Mouse (Mus musculus): ENCODE measurements around the gene Ern2. TPM values are rescaled to one million over a fixed set of nuclear protein-coding genes. Genes with fewer than 3 reads are reported as not detected.
A peak's percentile ranks its signal among the peaks of the same experiment; 100 is the strongest.

Ern2 gene
- polyA plus RNA-seq, 1 experiment from 2014 or later: 4.8 TPM

- WGBS: 71% methylated on average over 9 of the region's 9 CpGs
- no peak overlapping the region for H3K27ac ChIP-seq
- H3K9me3 ChIP-seq: no peaks in the 10 kb centered on the region
- H3K36me3 ChIP-seq: no peaks in the 10 kb centered on the region
- no peak overlapping the region for H3K9ac ChIP-seq
- H3K4me3 ChIP-seq (replicated peaks): no peak overlapping the region
- no peak overlapping the region for H3K4me2 ChIP-seq (replicated peaks)
- no peaks in the 10 kb centered on the region for H3K4me1 ChIP-seq (replicated peaks)
- 0 out of 2 replicates have a peak, but pooled peaks have one; percentile 48 for ATAC-seq
- no peaks in the 10 kb centered on the region for H3K27me3 ChIP-seq (replicated peaks)
Observed at GRCm38 (mm10) chr7:122196771-122197170, 10.8 kb upstream of the Ern2 start.

DNA sequence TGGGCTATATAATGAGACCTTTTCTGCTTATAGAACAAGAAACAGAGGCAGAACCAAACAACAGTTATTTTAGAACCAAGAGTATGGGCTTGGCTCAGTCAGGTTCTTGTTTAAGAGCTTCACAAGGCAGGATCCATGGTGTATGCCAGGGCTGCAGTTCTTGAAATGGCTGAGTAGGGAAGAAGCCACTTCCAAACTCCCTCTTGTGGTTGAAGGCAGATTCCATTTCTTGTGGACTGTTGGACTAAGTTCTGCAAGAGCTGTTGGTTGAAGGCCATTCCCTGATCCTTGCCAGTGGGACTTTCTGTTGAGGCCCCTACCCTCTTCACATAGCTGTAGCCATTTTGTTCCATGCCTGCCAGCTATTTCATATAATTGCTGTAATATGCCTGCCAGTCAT, 7.9 kb upstream of the Ern2 start:
- no peak overlapping the region for H3K9ac ChIP-seq
- no peak overlapping the region for H3K4me2 ChIP-seq (replicated peaks)
- H3K4me3 ChIP-seq (replicated peaks): no peak overlapping the region
- no peaks in the 10 kb centered on the region for H3K4me1 ChIP-seq (replicated peaks)
- no peak overlapping the region for H3K27ac ChIP-seq
- H3K36me3 ChIP-seq: no peaks in the 10 kb centered on the region
- ATAC-seq: no peak
- H3K27me3 ChIP-seq (replicated peaks): no peaks in the 10 kb centered on the region
- no peaks in the 10 kb centered on the region for H3K9me3 ChIP-seq

GRCm38 (mm10) chr7:122191097-122191496, 5.1 kb upstream of the Ern2 start:
- H3K4me2 ChIP-seq (replicated peaks): no peak overlapping the region
- WGBS: 61% methylated on average over 10 of the region's 10 CpGs
- no peak overlapping the region for H3K9ac ChIP-seq
- ATAC-seq: no peak
- H3K27me3 ChIP-seq (replicated peaks): no peaks in the 10 kb centered on the region
- H3K4me3 ChIP-seq (replicated peaks): no peak overlapping the region
- H3K9me3 ChIP-seq: no peaks in the 10 kb centered on the region
- H3K36me3 ChIP-seq: no peaks in the 10 kb centered on the region
- H3K27ac ChIP-seq: no peak overlapping the region
- H3K4me1 ChIP-seq (replicated peaks): no peaks in the 10 kb centered on the region

DNA sequence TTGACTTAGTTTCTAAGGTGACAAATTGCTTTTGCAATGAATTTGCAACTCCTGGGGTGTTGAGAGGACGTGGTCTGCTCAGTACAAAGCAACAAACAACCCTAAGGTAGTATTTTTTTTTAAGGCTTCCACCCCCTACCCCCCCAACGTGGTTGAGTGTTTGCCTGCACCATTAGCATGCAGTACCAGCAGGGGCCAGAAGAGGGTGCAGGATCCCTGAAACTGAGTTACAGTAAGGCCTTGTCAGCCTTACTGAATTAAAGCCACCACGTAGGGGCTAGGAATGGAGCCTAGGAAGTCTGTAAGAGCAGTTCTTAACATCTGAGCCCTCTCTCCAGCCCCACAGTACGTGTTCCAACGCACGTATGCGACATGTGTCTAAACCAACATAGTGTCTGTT, 3.5 kb upstream of the Ern2 start:
- Histone ChIP-seq H3K9me3 (no peaks in the 10 kb centered on the region), H3K4me1 (replicated peaks) (0 out of 2 replicates have a peak, but pooled peaks cover 7% of the 10 kb centered on the region), H3K27ac (no peak overlapping the region), H3K36me3 (no peaks in the 10 kb centered on the region), H3K4me2 (replicated peaks) (no peak overlapping the region), H3K27me3 (replicated peaks) (no peaks in the 10 kb centered on the region), H3K4me3 (replicated peaks) (no peak overlapping the region), H3K9ac (no peak overlapping the region)
- 38% methylated on average over 7 of the region's 7 CpGs for WGBS
- ATAC-seq: no peak

- ATAC-seq: peak; percentile 65
Observed at GRCm38 (mm10) chr7:122184569-122184968, 1.4 kb downstream of the Ern2 start.

DNA sequence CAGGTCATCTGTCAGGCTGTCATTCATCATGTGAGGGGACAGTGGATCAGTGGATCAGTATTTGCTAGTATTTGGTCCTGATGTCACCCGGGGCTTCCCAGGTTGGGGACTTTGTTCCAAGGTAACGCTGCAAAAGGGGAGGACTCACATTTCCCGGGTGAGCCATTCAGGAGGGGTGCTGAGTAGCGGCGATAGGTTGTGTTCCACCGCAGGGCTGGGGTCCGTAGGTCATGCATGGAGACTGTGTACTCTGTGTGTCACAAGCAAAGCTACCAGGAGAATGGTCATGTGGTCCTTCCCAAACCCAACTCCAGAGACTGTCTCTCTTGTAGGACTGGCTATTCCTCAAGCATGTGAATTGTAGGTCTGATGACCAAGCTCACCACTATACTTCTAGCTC, 5.3 kb downstream of the Ern2 start:
- Histone ChIP-seq H3K4me2 (replicated peaks) (no peak overlapping the region), H3K4me3 (replicated peaks) (no peak overlapping the region), H3K4me1 (replicated peaks) (0 out of 2 replicates have a peak, but pooled peaks cover 5% of the 10 kb centered on the region), H3K9me3 (no peaks in the 10 kb centered on the region), H3K9ac (no peak overlapping the region), H3K27ac (no peak overlapping the region), H3K27me3 (replicated peaks) (no peaks in the 10 kb centered on the region), H3K36me3 (no peaks in the 10 kb centered on the region)
- WGBS: 91% methylated on average over 7 of the region's 7 CpGs
- ATAC-seq: no peak

More at GRCm38 (mm10) chr7:122184569-122184968, 1.4 kb downstream of the Ern2 start:
- no peak overlapping the region for H3K4me3 ChIP-seq (replicated peaks)
- H3K36me3 ChIP-seq: no peaks in the 10 kb centered on the region
- WGBS: 48% methylated on average over 5 of the region's 5 CpGs
- H3K27me3 ChIP-seq (replicated peaks): no peaks in the 10 kb centered on the region
- no peak overlapping the region for H3K4me2 ChIP-seq (replicated peaks)
- H3K9ac ChIP-seq: no peak overlapping the region
- H3K27ac ChIP-seq: no peak overlapping the region
- H3K4me1 ChIP-seq (replicated peaks): 0 out of 2 replicates have a peak, but pooled peaks cover 8% of the 10 kb centered on the region
- H3K9me3 ChIP-seq: no peaks in the 10 kb centered on the region

DNA sequence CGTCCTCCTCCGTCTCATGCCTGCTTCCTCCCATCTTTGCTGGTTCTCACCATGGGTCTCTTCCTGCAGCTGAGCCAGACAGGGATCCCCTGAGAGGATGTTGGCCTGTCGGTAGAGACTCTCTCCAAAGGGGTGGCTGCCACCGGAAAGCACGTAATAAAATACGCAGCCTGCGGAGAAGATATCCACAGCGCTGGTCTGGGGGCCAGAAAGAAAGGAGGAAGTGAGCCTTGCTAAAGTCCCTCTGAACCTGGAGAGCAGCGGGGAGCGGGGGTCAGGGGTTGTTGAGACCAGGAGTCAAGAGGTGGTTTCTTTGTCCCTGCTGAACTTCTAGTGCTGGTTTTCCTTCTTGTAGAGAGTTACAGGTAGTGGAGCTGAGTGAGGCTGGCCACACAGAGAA, 14.4 kb downstream of the Ern2 start:
- peaks cover 34% of the 10 kb centered on the region for H3K36me3 ChIP-seq
- H3K9me3 ChIP-seq: no peaks in the 10 kb centered on the region
- H3K4me1 ChIP-seq (replicated peaks): no peaks in the 10 kb centered on the region
- no peak overlapping the region for H3K9ac ChIP-seq
- H3K27ac ChIP-seq: no peak overlapping the region
- H3K4me3 ChIP-seq (replicated peaks): no peak overlapping the region
- no peak for ATAC-seq
- no peaks in the 10 kb centered on the region for H3K27me3 ChIP-seq (replicated peaks)
- no peak overlapping the region for H3K4me2 ChIP-seq (replicated peaks)
- WGBS: 67% methylated on average over 10 of the region's 10 CpGs

- H3K4me2 ChIP-seq (replicated peaks): no peak overlapping the region
- WGBS: 78% methylated on average over 6 of the region's 6 CpGs
- H3K27me3 ChIP-seq (replicated peaks): no peaks in the 10 kb centered on the region
- ATAC-seq: no peak
- H3K36me3 ChIP-seq: peaks cover 43% of the 10 kb centered on the region
- H3K9ac ChIP-seq: no peak overlapping the region
- H3K4me3 ChIP-seq (replicated peaks): no peak overlapping the region
- H3K27ac ChIP-seq: no peak overlapping the region
- no peaks in the 10 kb centered on the region for H3K9me3 ChIP-seq
- H3K4me1 ChIP-seq (replicated peaks): no peaks in the 10 kb centered on the region
Observed at GRCm38 (mm10) chr7:122170705-122171104, 15.3 kb downstream of the Ern2 start.

DNA sequence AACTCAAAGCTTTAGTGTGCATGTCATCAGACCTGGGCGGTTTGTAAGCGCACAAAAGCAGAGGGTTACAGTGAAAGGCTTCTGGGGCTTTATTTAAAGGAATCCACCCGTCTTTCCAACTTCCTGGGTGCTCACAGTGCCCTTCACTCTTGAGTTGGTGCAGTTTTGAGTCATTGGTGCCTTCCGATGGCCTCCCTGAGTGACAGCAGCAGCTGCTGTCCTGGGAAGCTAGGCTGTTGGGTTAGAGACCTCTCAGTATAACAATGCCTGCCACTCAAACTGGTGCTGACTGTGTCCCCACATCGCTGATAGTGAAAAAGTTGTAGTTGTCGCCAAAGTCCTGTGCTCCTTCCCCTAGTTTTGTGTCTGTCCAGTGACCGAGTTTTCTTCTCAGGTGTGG, 18.8 kb downstream of the Ern2 start:
- H3K27ac ChIP-seq: no peak overlapping the region
- H3K4me2 ChIP-seq (replicated peaks): no peak overlapping the region
- H3K4me1 ChIP-seq (replicated peaks): no peaks in the 10 kb centered on the region
- WGBS: 94% methylated on average over 7 of the region's 7 CpGs
- no peak overlapping the region for H3K4me3 ChIP-seq (replicated peaks)
- no peaks in the 10 kb centered on the region for H3K27me3 ChIP-seq (replicated peaks)
- no peaks in the 10 kb centered on the region for H3K9me3 ChIP-seq
- peaks cover 58% of the 10 kb centered on the region for H3K36me3 ChIP-seq
- no peak overlapping the region for H3K9ac ChIP-seq
- no peak for ATAC-seq

- Histone ChIP-seq H3K4me1 (replicated peaks) (peaks cover 18% of the 10 kb centered on the region), H3K4me3 (replicated peaks) (no peak overlapping the region), H3K36me3 (peaks cover 40% of the 10 kb centered on the region), H3K9me3 (no peaks in the 10 kb centered on the region), H3K4me2 (replicated peaks) (no peak overlapping the region), H3K9ac (no peak overlapping the region), H3K27ac (no peak overlapping the region), H3K27me3 (replicated peaks) (no peaks in the 10 kb centered on the region)
- WGBS: 91% methylated on average over 8 of the region's 8 CpGs
- no peak for ATAC-seq
Observed at GRCm38 (mm10) chr7:122163766-122164165, 22.2 kb downstream of the Ern2 start.

GRCm38 (mm10) chr7:122160037-122160436, 26.0 kb downstream of the Ern2 start:
- H3K9ac ChIP-seq: peak overlapping the region; percentile 63
- H3K27ac ChIP-seq: peak overlapping the region; percentile 90
- H3K36me3 ChIP-seq: peaks cover 14% of the 10 kb centered on the region
- no peak for ATAC-seq
- no peaks in the 10 kb centered on the region for H3K9me3 ChIP-seq
- WGBS: 1% methylated on average over 12 of the region's 12 CpGs
- peak overlapping the region; percentile 85 for H3K4me3 ChIP-seq (replicated peaks)
- no peaks in the 10 kb centered on the region for H3K27me3 ChIP-seq (replicated peaks)
- H3K4me2 ChIP-seq (replicated peaks): peak overlapping the region; percentile 92
- H3K4me1 ChIP-seq (replicated peaks): peaks cover 27% of the 10 kb centered on the region

DNA sequence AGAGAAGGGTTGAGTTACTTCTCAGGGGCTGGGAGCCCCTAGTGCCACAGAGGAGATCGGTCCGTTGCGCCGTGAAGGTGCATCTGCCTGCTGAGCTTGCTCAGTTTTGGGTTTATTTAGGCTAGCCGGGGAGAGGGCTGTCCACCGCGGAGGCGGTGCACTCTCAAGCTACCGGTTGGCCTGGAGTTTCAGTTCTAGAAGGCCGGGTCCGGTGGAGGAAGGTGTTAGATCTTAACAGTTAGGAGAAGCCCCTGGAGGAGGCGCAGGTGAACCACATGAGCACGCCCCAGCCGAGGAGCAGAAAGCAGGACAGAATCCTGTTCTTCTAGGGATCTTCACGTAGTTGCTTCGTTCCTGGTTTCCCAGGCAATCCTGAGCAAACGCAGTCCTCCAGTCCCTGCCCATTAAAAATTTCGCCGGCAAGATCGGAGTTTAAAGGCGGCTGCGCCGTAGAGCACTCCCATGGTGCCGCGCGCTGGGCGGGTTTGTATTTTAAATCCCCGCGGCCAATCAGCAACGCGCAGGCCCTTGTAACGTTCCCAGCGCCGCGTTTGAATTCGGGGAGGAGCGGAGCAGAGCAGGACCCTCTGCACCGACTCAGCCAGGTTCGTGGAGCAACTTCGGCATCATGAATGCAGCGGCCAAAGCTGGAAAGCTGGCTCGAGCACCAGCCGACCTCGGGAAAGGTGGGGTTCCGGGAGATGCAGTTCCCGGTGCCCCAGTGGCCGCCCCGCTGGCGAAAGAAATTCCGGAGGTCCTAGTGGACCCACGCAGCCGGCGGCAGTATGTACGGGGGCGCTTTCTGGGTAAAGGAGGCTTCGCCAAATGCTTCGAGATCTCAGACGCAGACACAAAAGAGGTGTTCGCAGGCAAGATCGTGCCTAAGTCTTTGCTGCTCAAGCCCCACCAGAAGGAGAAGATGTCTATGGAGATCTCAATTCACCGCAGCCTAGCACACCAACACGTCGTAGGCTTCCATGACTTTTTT, 26.8 kb downstream of the Ern2 start, which contains the start of gene Plk1:
Plk1 (plus strand) TSS at position 525 of the 988 bp plus-strand sequence.
- under 1% methylated on average over 63 of the region's 63 CpGs for WGBS
- peak within 1 kb of the TSS; percentile 92 for H3K4me2 ChIP-seq (replicated peaks)
- no peaks in the 10 kb centered on the region for H3K27me3 ChIP-seq (replicated peaks)
- peak within 1 kb of the TSS; percentile 63 for H3K9ac ChIP-seq
- peak within 1 kb of the TSS; percentile 90 for H3K27ac ChIP-seq
- H3K9me3 ChIP-seq: no peaks in the 10 kb centered on the region
- ATAC-seq: peak; percentile 94
- peaks cover 9% of the 10 kb centered on the region for H3K36me3 ChIP-seq
- H3K4me1 ChIP-seq (replicated peaks): peaks cover 27% of the 10 kb centered on the region
- peak within 1 kb of the TSS; percentile 85 for H3K4me3 ChIP-seq (replicated peaks)
